Mouse (Mus musculus) adrenal gland, postnatal 4 days (tissue): ENCODE data around the gene Fndc7. TPM values are rescaled to one million over a fixed set of nuclear protein-coding genes. Genes with fewer than 3 reads are reported as not detected.

ENCODE experiments used
- DNase-seq, 2 experiments: peaks; one replicate each; pipeline ENCODE4 v3.0.0; 2021 to 2022; ENCODE audit warnings: low spot score in 2 of 2, mixed read lengths in 2 of 2
- long read RNA-seq, 2 experiments: library from polyadenylated mRNA; stranded (forward); transcript quantifications; one replicate each; pipeline ENCODE4 v2.0.0; 2021
- total RNA-seq, 2 experiments: library from RNA; stranded (reverse); gene quantifications; 2 replicates each; pipeline ENCODE4 v1.2.3; 2021

Fndc7 gene
- 1 to 10 TPM; 1.5 to 1.7 TPM for total RNA-seq
- long read RNA-seq, experiment 1, partial matches to known transcripts, result 0 of 1 reads
- long read RNA-seq, experiment 1, other reads (novel, unspliced or antisense), result 0 of 1 reads
- long read RNA-seq, experiment 2, partial matches to known transcripts, result 1 of 3 reads
- long read RNA-seq, experiment 2, other reads (novel, unspliced or antisense), result 1 of 3 reads

DNA sequence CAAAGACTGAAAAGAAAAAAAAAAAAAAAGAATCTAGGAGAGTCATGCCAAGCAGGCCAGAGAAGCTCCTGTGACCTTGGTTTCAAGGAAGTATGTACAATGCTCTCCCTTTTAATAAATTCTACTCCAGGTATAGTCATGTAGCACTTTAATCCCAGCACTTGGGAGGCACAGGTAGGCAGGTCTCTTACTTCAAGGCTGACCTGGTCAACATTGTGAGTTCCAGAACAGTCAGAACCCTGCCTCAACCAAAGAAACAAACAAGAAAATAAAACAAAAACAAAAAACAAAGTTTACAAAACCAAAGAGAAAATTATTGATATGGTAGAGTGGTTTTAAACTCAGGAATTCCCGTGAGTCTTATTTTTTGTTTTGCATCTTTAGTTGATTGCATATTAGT, at the start of gene Fndc7:
Gene Fndc7, minus strand, starts transcription at position 101 of the 400 bp plus-strand sequence.
- no peak for DNase-seq

DNA sequence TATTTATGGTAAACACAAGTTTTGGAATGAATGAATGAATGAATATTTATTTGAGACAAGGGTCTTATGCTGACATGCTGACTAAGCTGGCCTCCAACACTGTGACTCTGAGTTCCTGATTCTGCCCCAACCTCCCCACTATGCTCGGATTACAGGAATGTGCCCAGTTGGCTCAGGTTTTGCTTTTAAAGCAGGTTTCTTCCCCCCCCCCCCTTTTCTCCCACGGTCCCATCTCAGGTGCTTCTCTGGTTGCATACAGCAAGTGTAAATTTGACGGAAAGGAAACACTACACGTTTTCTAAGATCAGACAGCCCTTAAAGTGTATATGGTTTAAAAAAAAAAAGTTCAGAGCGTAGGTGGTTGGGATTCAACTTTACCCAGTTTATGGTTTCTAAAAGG, 49.8 kb upstream of the Fndc7 start, which contains the start of gene Henmt1:
Gene Henmt1, plus strand, starts transcription at position 301 of the 400 bp plus-strand sequence.
- DNase-seq, result no peak

DNA sequence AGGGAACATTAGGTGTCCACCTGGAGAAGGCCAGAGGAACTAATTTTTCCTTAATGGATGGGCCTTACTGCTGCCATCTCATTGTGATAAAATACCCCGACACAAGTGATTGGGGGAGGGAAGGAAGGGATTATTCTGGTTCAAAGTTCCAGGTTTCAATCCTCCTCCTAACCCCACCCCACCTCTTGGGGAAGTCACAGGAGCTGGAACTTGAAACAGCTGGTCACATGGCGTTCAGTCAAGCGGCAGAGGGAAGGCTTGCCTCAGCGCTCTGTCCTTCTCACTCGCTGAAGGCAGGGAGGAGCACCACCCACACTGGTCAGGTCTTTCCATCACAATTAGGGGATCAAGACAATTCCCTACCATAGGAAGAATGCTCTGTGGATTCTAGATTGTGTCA, 48.9 kb upstream of the Fndc7 start:
- no peak for DNase-seq

DNA sequence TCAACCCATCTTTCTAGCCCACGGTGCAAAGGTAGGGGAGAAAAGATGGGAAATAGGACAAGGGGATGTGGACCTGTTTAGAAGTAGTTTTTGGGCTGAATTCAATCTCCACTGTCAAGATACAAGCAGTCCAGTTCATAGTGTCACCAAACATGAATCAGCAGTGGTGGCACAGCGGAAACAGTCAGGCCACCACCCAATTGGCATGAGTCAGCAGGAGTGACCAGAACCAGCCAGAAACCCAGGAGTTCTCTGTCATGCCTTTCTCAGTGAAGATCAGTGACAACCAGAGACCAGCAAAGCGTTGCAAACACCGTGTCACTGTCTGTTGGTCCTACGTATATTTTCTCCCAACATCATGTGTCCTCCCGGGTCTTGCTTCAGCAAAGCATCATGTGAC, 43.7 kb upstream of the Fndc7 start:
- no peak for DNase-seq

DNA sequence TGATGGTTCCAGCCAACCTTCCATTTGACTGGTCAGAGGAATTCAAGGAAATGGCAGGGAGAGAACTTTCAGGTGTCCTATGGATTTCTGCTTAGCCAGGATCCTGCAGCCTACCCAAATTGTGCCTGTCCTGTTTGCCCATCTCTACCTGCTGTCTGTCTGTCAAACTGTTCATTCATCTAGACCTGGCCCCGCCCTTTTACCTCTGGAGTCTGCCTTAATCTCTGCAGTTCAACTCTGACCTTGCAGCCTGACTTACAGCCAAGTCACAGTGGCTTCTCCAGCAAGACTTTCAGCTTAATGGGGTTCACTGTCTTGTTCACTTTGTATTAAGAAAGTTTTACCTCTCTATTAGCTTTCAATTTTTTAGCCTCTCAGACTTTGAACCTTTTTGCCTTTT, 36.5 kb upstream of the Fndc7 start:
- DNase-seq, result no peak

DNA sequence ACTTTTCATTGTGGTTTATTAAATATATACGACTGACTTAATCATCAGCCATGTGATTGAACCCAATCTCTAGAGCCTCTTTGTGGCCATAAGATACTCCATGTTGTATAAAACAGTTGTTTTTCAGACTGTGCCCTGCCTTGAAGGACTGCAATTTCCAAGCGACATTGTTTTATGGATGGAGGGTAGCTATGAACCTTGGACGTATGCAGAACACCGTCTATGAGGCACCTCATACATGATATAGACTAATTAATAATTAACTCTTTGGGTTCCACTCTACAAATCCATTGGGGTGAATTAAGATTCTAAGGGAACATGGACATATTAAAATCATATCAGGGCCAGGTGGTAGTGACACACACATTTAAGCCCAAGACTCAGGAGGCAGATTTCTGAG, 35.9 kb upstream of the Fndc7 start:
- DNase-seq, result no peak

DNA sequence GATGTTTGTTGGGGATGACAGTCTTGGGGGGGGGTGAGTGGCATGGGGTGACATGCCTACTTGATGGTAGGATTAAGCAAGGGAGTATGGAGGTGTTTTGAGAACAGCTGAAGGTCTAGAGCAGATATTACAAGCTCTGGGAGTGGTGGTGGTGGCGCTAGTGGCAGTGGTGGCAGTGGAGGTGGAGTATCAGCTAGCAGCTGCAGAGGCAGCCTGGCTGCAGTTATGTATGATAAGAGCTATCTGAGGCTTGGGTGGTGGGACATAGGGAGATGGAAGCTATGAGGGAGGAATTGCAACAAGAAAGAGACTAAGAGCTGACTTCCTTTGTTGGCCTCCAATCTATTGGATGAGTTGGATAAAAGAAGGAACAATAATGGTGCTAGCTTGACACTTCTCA, 32.0 kb upstream of the Fndc7 start:
- no peak for DNase-seq

DNA sequence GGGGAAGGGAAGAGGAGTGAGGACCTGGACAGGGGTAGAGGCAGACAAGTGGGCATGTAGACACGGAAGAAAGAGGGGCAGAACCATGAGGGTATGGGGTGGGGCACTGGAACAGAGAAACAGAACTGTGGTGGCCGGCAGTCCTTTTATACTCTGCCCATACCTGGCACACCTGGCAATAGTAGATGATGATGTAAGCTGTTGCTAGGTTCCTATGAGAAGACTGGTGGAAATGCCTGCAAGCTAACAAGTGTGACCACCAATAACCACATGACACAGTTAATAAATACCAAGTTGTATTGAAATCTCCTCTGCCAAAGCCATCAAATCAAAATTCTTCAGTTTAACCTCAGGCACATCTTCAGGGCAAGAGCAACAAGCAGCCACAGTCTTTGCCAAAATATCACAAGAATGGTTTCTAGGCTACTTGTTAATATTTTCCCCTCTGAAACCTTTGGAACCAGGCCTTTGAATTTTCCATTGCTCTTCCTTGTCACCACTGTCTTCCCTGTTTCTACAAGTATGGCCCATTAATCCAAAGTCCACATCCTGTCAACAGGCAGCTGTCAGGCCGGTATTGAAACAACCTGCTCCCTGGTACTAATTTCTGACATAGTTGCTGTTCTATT, 30.7 kb upstream of the Fndc7 start:
- DNase-seq, result no peak

DNA sequence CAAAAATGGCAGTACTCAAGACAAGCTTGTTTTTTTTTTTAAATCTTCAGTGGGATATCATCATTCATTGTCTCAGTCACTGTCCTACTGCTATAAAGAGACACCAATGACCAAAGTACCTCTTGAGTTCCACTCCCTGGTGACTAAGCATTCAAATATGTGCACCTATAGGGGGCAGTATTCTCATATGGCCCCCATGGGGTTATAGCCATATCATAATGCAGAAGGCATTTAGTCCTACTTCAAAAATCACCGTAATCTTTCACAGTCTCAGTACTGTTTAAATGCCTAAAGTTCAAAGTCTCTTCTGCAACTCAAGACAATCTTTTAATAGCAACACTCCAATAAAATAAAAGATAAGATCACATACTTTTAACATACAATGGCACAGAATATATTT, 29.0 kb upstream of the Fndc7 start:
- DNase-seq, result no peak

DNA sequence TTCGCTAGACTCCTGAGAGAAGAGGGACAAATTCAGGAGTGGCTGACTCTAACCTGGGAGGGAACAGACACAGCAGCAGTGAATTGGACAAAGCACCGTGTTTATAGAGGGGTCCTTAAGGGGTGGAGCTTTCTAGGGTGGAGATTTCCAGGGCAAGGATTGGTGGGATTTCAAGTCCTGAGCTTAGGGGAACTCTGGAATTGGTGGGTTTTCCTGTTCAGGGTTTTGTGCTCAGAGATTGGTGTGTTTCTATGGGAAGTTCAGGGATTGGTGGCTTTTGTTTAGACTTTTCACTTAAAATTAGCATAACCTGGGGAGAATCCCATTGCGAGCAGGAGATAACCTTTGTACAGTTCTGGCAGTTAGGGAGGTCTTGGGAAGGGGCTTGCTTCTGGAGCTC, 28.2 kb upstream of the Fndc7 start:
- DNase-seq, result no peak

DNA sequence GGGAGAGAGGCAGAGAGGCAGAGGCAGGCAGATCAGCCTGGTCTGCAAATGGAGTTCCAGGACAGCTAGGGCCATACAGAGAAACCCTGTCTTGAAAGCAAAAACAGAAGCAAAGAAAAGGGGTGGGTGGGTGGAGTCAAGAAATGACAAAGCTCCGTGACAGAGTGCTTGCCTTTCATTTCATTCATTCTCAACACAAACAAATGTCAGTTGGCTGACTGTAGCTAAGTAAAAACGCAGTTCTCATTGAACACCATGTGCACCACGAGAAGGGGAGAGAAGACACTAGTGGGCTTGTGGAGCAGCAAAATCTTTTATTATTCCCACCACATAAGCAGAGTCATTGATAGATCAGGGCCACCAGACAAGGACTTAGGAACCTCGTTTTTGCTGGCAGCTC, 27.0 kb upstream of the Fndc7 start:
- no peak for DNase-seq

DNA sequence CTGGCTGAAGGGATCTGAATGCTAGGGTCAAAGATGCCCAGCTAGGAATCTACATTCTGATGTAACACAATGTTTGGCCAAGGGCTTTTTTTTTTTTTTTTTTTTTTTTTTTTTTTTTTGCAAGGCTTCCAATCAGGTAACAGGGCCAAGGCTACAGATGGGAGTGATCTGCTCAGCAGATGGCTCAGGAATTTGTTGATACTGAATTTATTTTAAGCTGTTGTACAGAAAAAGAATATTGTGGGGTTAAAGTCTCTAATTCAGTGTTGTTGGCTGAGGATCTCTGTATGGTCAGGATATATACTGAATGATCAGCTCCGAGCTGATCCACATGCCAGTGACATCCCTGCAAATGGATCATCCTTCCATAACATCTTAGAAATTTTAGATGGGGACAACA, 26.2 kb upstream of the Fndc7 start:
- DNase-seq, result no peak

DNA sequence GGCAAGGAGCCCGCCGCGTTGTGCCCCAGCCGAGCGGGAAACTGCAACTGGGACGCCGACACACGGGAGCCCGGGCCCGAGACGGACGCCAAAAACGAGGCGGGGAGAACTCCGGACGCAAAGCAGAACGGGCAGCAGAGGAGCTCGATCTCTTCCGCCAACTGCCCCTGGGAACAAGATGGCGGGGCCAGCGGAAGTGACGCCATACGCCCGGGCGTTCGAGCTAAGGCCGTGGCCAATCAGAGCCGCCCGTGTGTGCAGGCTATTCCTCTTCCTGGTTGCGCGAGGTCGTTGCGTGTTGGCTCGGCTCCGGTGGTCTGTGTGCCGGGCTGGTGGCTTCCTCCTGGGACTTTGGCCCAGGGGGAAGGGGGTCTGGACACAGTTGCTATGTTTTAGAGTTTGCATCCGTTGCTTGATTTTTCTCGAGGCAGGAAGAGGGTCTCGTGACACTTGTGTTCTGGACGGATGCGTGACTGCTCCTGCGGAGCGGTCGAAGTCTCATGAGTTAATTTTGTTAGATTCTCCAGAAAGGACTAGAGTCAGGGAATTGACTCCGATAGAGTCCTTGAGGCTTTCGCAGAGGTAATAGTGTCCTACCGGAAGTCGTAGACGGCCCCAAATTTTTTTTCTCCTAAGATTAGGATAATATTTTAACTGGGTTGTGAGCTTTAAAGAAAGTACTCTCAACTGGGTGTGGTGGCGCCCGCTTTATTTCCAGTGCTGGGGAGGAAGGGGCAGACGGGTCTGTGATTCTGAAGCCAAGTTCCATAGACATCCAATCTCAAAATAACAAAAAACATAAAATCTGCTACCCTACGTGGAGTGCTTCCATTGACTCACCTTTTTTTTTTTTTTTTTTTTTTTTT, 22.0 kb upstream of the Fndc7 start, which contains the start of gene Prpf38b:
Gene Prpf38b, minus strand, starts transcription at position 180 of the 866 bp plus-strand sequence.
- DNase-seq, result peak; percentile 86 to 91

DNA sequence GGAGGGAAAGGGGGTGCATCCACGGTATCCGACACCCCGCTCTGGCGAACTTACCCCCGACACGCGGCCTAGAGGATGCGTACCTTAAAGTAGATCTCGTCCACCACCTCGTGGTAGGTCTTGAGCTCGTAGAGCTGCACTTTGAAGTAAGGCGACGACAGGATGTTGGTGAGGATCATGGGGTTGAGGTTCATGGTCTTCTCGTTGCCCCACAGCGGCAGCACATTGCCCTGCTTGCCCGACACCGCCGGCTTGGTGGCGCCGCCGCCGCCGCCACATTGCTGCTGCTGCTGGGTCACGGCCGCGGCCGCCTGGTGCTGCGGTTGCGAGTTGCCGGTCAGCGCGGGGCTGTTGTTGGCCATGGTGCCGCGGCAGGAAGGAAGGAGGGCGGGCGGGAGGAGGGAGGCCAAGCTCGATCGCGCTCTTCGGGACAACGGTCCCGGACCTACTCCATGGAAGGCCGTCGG, 21.3 kb upstream of the Fndc7 start:
- DNase-seq, result peak; percentile 23 to 40

DNA sequence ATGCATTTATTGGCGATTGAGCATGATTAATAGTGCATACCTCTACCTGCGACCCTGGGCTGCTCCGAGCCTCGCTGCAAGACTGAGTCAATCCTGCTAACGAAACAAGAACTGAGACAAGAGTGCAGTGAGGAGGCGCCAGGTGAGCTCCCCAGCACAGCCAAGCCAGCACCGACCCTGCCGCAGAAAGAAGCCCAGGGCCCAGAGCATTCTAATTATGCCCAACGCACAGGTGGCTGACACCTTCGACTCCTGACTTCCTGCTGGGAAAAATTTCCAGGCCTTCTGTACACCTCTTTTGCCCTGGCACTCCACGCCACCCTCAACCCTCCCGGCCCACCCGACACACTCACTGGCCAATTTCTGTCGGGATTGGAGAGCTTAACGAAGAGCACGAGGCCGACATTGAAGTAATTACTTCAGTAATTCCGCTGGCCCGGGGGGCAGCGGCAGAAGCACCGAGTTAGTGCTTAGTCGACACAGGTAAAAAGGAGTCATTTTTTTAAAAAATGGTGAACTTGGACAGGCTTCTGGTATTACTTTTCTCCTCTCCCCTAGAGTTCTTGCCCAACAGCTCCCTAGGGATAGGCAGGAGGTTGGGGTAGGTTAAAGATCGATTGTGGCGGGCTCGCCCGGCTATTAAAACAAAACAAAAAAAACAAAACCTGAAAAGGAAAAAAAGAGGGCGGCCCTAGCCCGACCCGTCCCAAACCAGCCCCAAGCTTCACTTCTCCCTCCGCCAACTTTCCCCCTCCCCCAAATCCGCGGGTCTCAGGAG, 20.7 kb upstream of the Fndc7 start:
- DNase-seq, result no peak

DNA sequence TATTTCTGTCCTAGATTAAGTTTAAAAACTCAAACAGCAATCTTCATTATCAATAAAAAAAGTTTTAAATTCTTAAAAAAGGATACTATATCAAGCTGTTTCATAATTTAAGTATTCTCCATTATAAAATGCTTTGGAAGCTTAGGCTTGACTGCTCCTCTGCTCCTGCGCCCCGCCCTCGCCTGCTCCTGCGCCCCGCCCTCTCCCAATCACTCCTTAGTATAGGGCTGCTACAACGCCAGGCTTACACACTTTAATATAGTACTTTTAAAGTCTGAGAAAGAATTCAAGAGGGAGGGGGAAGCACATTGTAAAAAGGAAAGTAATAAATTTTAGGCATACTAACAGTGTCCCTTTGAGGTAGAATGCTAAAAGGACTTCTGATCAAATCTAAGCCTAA, 13.1 kb upstream of the Fndc7 start:
- DNase-seq, result no peak

DNA sequence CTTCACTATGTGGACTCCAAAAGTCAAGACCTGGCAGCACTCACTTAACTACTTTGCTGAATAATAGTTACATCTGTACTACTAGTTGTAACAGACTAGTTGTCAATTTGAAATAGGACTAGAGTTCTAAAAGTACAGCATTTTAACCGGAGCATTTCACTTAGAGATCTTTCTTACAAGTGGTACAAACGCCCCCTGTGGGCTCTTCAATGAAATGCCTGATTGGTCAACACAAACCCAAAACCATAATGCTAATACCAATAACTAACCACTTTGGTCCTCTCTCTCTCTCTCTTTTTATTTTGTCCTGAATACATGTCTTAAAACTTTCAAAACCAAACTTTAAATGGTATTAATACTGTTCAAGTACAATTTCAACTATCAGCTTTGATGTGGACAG, 12.2 kb upstream of the Fndc7 start:
- no peak for DNase-seq

DNA sequence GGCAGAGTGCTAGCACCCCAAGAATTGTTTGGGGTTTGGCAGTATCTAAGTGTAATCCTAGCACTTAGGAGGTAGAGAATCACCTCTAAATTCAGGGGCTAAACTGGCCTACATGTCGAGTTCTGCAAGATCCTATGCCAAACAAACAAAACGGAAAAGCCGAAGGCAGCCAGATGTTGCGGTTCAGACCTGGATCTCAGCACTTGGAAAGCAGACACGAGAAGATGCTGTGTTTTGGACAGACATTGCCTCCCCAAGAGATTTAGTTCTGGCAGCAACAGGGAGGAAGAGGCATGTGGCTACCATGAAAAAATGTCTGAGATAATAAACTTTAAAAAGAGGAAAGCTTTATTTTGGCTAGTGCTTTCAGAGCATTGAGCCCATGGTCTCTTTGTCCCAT, 10.9 kb upstream of the Fndc7 start:
- DNase-seq, result no peak

DNA sequence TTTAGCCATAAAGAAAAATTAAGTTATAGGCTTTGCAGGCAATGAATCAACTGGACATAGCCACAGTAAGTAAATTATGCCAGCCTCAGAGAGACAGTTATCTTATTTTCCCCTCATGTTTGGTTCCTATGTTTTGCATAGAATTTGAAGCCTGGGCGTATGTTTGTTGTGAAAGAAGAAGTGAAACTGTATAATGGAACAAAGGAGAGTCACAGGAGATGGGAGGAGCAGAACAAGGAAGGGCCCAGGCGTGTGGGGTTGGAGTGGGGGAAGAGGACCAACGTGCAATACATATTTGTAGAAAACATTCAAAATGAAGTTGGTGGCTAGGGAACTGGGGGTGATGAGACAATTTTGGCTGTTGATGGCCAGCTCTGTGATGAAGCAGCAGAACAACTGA, 10.3 kb upstream of the Fndc7 start:
- no peak for DNase-seq

DNA sequence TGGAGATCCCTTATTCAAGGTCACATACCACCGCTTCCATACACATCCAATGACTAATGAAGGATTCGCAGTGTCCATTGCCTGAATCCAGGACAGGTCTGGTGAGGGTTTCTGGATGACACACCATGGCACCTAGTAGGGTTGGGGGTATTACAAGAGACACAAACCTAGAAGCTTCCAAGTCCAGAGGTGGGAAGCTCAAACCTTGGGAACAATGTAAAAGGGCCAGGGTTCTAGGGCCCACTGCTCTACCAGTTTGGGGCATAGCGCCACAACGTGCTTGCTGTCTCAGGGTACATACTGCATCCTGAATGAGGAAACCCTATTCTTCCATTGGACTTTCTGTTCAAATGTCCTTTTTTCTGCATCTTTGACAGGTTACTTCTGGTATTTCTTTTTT, 8.8 kb upstream of the Fndc7 start:
- DNase-seq, result no peak

DNA sequence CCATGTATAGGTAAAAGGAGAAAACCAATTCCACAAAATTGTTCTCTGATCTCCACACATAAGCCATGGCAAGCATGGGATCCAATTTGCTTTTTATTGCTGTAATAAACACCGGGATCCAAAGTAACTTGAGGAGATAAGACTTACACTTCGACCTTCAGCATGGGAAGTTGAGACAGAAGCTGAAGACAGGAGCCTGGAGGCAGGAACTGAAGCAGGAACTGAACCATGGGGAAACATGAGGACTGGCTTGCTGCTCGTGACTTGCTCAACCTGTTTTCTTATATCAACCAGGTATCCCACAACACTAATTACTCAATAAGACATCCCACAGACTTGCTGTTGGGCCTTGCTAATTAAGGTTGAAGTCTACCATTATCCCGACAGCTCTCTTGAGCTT, 3.1 kb upstream of the Fndc7 start:
- no peak for DNase-seq
